Mouse (Mus musculus): ENCODE data around the gene Zkscan2.

GRCm38 (mm10) chr7:123467961-123468360, 32.3 kb downstream of the Zkscan2 start:
- TF ChIP-seq GATA1 (IDR thresholded peaks at IDR 0.05; ENCODE audit: borderline replicate concordance, low read length), result no peak
- no peak for TF ChIP-seq FLI1 (IDR thresholded peaks at IDR 0.05; ENCODE audit: low read length)

Data from megakaryocyte, embryonic 14.5 days (primary cell).